Mouse (Mus musculus): ENCODE results near the gene Arhgap44. TPM values are rescaled to one million over a fixed set of nuclear protein-coding genes. Genes with fewer than 3 reads are reported as not detected.
A peak's percentile ranks its signal among the peaks of the same experiment; 100 is the strongest.

Gene Arhgap44
- polyA plus RNA-seq, 1 experiment from 2014 or later: 2.8 TPM

DNA sequence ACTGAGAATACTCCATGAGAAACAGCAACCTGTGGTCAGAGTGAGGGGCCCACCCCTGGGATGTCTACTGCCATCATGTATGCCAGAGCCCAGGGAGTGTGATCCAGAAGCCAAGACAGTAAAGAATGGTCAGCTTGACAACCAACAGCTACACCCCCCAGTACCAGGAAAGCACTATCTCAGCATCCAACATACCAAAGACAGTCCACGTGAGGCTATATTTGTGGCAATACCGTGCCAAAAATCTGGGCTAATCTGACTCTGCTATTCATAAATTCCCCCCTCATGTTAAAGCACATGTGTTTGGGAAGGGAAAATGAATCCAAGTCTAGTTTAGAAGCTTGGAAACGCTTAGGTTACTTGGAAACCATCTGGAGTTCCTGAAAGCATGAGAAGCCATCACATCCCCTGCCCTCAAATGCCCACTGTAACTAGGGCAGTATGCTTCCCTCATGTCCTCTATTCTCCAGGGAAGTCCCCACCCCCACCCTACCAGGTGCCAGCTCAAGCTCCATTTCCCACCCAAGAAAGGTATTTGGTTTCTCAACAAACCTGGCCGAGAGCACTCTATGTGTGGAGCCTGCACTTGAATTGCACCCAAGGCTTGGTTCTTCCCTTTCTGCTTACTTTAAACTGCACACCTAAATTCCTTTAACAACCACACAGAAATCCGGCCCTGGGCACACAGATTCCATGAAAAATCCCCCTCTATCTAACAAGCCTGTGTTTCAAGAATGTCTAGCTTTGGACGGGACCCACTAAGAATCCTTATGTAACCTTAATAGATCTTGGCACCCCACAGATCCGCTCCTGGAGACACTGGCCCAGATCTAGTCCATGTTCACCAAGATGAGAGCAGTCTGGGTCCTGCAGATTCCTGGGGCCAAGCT, 1.5 kb downstream of the Arhgap44 start:
- WGBS: 61% methylated on average over 7 of the region's 7 CpGs
- Histone ChIP-seq H3K27ac (no peak overlapping the region), H3K9me3 (replicated peaks) (no peaks in the 10 kb centered on the region), H3K27me3 (ENCODE audit: low read depth, poor library complexity, severe bottlenecking) (peaks cover 32% of the 10 kb centered on the region), H3K36me3 (no peaks in the 10 kb centered on the region), H3K4me1 (peaks cover 15% of the 10 kb centered on the region), H3K4me3 (peak overlapping the region; percentile 92; the same call in 1 of the 2 replicates)
- DNase-seq (ENCODE audit: low spot score): no peak

DNA sequence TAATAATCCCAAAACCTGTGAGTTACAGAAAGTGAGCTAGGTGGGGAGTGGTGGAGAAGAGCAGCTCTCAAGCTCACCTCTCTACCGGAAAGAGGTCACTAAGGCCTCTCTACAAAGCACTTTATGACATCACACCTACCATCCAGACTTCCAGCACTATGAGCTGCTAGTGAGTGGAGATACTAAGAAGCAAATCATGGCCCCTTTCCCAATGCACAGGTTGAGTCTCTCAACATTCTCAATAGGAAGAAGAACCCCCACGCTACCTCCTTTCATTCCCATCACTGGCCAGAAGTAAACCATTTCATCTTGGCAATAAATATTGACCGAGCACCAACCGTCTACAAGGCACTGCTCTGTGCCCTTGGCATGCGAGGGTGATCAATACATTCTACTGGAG, 3.0 kb downstream of the Arhgap44 start, which contains the start of gene 1700086D15Rik:
Gene 1700086D15Rik (minus strand): TSS at position 101 of the 400 bp plus-strand sequence.
- H3K4me3 ChIP-seq: no peak within 1 kb of the TSS
- H3K27ac ChIP-seq: no peak within 1 kb of the TSS
- no peaks in the 10 kb centered on the region for H3K9me3 ChIP-seq (replicated peaks)
- peaks cover 15% of the 10 kb centered on the region for H3K4me1 ChIP-seq
- H3K27me3 ChIP-seq (ENCODE audit: low read depth, poor library complexity, severe bottlenecking): peaks cover 32% of the 10 kb centered on the region
- 90% methylated on average over 5 of the region's 5 CpGs for WGBS
- H3K36me3 ChIP-seq: no peaks in the 10 kb centered on the region
- DNase-seq (ENCODE audit: low spot score): no peak

DNA sequence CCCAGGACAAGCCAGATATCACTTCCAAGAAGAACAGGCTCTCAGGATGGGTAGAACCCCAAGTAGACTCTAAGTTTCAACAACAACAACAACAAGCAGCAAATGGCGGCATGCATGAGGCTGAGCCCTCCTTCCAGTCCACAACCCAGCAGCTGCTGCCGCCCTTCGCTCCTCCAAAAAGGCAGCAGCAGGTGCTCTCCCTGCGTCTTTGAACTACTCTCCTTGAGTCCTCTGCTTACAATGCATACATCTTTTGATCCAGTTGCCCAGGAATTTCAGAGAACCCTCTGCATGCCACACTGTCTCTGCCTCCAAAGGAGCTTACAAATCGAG, 4.1 kb downstream of the Arhgap44 start:
- no peak for DNase-seq (ENCODE audit: low spot score)
- H3K36me3 ChIP-seq: no peaks in the 10 kb centered on the region
- no peak overlapping the region for H3K4me3 ChIP-seq
- no peak overlapping the region for H3K27ac ChIP-seq
- no peaks in the 10 kb centered on the region for H3K9me3 ChIP-seq (replicated peaks)
- H3K4me1 ChIP-seq: peaks cover 15% of the 10 kb centered on the region
- peaks cover 31% of the 10 kb centered on the region for H3K27me3 ChIP-seq (ENCODE audit: low read depth, poor library complexity, severe bottlenecking)
- WGBS: 94% methylated on average over 5 of the region's 5 CpGs

DNA sequence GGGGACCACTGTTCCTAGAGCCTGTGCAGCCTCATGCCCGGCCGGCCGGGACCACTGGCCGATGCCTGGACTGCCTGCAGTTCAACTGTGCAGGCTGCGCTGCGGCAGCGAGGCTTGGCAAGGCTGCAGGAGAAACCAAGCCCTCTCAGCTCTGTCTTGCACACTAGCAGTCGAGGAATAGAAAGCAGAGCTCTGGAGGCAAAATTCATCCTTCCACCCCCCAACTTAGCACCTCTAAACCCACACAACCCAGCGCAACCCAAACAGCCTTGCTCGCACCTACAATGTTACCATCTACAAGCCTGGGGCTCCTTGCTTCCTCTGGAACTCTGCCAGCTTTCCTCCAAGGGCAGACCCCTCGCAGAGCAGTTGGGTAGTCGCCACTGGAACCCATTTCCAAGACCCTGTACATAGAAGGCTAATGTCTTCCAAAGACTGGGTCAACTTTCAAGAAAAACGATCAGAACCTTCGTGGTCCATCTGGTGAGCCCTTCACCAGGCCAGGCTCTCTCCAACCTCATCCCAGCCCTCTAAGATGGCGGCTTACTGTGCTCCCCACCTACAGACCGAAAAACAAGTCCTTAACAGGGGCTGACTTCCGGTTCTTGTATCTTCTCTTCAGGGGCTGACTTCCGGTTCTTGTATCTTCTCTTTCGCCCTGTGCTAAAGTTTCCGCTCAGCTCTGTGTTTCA, 4.6 kb downstream of the Arhgap44 start:
- Histone ChIP-seq H3K9me3 (replicated peaks) (no peaks in the 10 kb centered on the region), H3K4me3 (no peak overlapping the region), H3K36me3 (no peaks in the 10 kb centered on the region), H3K27ac (no peak overlapping the region), H3K4me1 (peaks cover 15% of the 10 kb centered on the region), H3K27me3 (ENCODE audit: low read depth, poor library complexity, severe bottlenecking) (peaks cover 26% of the 10 kb centered on the region)
- WGBS: 90% methylated on average over 20 of the region's 20 CpGs
- no peak for DNase-seq (ENCODE audit: low spot score)

DNA sequence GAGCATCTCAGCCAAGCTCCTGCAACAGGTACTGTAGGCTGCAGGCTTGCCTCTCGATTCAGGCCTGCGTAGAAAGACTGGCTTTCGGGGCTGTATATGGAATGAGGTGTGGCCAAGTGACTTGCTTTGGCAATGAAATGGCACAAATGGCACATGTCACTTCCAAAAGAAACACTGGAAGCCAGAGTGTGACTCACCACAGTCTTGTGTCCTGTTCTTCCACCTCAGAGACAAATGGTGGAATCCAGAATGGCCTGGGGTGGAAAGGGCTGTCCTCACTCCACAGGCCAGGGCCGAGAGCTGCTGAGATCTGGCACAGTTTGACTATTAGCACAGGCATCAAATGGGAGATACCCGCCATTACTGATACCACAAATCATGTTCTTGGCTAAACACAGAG, 9.8 kb downstream of the Arhgap44 start:
- Histone ChIP-seq H3K27ac (no peak overlapping the region), H3K4me1 (0 out of 2 replicates have a peak, but pooled peaks cover 4% of the 10 kb centered on the region), H3K36me3 (no peaks in the 10 kb centered on the region), H3K9me3 (replicated peaks) (no peaks in the 10 kb centered on the region), H3K27me3 (ENCODE audit: low read depth, poor library complexity, severe bottlenecking) (no peaks in the 10 kb centered on the region), H3K4me3 (no peak overlapping the region)
- no peak for DNase-seq (ENCODE audit: low spot score)
- WGBS: 77% methylated on average over 5 of the region's 5 CpGs

DNA sequence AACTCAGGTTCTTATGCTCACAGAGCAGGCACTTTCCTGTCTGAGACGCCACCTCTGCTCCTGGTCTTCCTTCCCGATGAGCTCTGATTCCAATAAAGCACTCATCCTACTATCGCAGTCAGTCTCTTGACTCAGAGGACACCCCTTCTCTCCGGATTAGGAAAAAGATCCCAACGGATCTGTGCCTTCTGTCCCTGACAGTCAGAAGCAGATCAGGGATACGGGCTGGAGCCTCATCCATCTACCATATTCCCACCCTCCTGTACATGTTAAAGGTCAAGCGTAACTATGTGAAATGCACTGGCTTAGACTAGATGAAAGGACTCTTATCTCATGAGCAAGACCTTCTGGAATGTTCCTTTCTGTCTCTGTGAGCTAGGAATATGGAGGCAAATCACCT, 14.3 kb downstream of the Arhgap44 start:
- DNase-seq (ENCODE audit: low spot score): no peak
- Histone ChIP-seq H3K4me3 (no peak overlapping the region), H3K27me3 (ENCODE audit: low read depth, poor library complexity, severe bottlenecking) (no peaks in the 10 kb centered on the region), H3K36me3 (no peaks in the 10 kb centered on the region), H3K4me1 (no peaks in the 10 kb centered on the region), H3K27ac (no peak overlapping the region), H3K9me3 (replicated peaks) (no peaks in the 10 kb centered on the region)
- WGBS: 87% methylated on average over 7 of the region's 7 CpGs

DNA sequence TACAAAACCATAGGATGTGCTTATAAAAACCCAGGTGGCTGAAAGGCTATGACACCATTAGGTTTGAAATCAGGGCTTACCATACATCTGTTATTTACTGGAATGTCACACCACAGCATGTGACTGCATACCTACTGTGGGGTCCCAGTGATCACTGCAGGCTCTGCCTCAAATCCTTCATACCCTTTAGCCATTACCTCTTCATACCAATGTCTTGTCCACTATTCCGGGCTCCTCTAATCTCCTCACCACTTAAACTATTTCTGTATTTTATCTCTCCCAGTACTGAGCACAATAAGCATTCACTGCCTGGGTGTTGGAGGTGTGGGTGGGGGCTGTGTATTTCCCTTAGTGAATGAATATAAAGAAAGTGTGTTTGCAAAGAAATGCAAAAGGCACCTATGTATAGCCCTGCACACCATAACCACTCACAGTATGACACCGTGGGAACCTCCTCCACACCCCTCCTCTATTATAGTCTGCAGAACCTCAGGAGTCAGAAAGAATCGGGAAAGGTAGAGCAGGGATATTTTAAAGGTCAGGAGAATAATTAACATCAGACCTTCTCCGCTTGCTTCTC, 19.8 kb downstream of the Arhgap44 start:
- Histone ChIP-seq H3K4me1 (no peaks in the 10 kb centered on the region), H3K9me3 (replicated peaks) (no peaks in the 10 kb centered on the region), H3K36me3 (no peaks in the 10 kb centered on the region), H3K27me3 (ENCODE audit: low read depth, poor library complexity, severe bottlenecking) (no peaks in the 10 kb centered on the region), H3K27ac (no peak overlapping the region), H3K4me3 (no peak overlapping the region)
- no peak for DNase-seq (ENCODE audit: low spot score)
- 78% methylated on average over 4 of the region's 4 CpGs for WGBS

DNA sequence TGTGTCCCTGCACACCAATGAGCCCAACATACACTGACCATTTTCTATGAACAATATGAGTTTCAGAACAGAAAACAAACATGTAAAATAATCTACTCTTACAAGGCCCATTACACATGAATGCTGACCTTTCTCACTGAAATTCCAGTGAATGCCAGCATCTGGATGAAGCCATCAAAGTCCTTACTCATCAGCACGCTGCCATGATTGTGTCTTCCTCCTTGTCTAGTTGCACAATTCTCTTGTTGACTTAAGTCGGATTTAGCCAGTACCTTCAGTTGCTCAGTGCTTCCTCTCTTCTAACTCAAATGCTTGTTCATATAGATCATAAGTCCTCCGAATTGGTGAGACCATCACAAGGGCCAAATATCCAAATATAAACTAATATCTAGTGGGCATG, 23.7 kb downstream of the Arhgap44 start:
- Histone ChIP-seq H3K9me3 (replicated peaks) (no peaks in the 10 kb centered on the region), H3K27me3 (ENCODE audit: low read depth, poor library complexity, severe bottlenecking) (no peaks in the 10 kb centered on the region), H3K4me3 (no peak overlapping the region), H3K27ac (no peak overlapping the region), H3K36me3 (no peaks in the 10 kb centered on the region), H3K4me1 (no peaks in the 10 kb centered on the region)
- WGBS: 90% methylated on average over 3 of the region's 3 CpGs
- no peak for DNase-seq (ENCODE audit: low spot score)

DNA sequence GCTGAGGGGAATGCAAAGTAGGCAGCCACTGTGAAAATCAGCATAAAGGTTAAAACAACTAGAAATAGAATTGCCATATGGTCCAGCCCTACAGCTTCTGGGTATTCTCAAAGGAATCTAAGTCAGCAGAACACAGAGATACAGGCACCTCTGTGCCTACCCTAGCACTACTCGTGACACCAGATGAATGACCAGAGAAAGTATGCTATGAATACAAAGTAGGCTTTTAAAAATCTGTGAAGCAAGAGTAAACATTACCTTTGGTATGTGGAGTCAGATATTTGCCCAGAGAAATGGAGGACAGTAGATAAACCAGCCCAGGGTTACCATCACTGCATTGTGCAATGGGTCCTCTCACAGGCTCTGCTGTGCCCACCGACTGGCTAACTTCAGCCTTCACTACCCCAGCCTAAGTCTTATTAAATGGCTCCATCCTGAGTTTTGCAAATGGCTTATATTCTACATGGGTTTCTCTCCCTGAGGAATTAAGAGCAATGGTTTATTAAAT, 25.6 kb downstream of the Arhgap44 start:
- Histone ChIP-seq H3K9me3 (replicated peaks) (no peaks in the 10 kb centered on the region), H3K36me3 (no peaks in the 10 kb centered on the region), H3K4me1 (no peaks in the 10 kb centered on the region), H3K27me3 (ENCODE audit: low read depth, poor library complexity, severe bottlenecking) (no peaks in the 10 kb centered on the region), H3K4me3 (no peak overlapping the region), H3K27ac (no peak overlapping the region)
- WGBS: 93% methylated on average over 2 of the region's 2 CpGs
- DNase-seq (ENCODE audit: low spot score): no peak

DNA sequence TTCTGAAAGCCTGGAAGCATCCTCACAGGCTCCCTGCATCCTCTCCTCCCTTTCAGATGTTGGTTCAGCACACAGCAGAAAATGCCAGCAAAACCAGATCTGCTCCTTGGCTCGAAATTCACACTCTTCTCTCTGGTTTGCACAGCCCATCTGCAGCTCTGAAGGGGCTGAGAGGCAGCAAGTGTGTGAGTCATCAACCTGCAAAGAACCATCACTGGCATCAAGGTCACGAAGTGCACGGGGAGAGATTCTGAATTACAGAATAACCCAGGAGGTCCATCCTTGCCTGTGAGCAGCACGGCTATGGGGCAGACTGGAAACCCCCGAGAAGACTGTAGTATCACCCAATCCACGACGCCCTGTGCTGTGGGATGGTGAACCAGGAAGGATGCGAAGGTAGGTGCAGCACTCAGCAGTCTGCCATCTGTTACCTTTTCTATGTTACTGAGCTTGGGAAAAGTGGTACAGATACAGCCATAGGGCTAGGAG, 27.5 kb downstream of the Arhgap44 start:
- Histone ChIP-seq H3K4me1 (no peaks in the 10 kb centered on the region), H3K9me3 (replicated peaks) (no peaks in the 10 kb centered on the region), H3K27me3 (ENCODE audit: low read depth, poor library complexity, severe bottlenecking) (no peaks in the 10 kb centered on the region), H3K4me3 (no peak overlapping the region), H3K27ac (no peak overlapping the region), H3K36me3 (no peaks in the 10 kb centered on the region)
- WGBS: 88% methylated on average over 8 of the region's 8 CpGs
- no peak for DNase-seq (ENCODE audit: low spot score)

DNA sequence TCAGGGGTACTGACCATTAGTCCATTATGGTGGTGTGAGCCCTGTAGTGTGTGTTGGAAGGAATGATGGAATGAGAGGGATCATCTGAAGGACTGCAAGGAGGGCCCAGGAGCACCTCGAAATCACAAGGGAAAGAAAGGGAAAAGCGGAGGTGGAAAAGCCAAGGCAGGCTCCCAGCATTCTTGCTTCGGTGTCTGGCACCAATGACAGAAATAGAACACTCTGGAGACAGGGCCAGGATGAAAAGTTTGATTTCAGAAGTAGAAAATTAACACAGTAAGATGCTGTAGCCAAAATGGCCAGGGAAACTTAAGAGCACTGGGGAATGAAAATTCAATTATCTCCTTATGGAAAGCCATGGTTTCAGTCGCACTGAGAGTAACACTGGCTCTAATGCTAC, 29.1 kb downstream of the Arhgap44 start:
- H3K27me3 ChIP-seq (ENCODE audit: low read depth, poor library complexity, severe bottlenecking): no peaks in the 10 kb centered on the region
- no peaks in the 10 kb centered on the region for H3K4me1 ChIP-seq
- no peaks in the 10 kb centered on the region for H3K36me3 ChIP-seq
- 92% methylated on average over 4 of the region's 4 CpGs for WGBS
- H3K4me3 ChIP-seq: no peak overlapping the region
- DNase-seq (ENCODE audit: low spot score): no peak
- H3K9me3 ChIP-seq (replicated peaks): no peaks in the 10 kb centered on the region
- H3K27ac ChIP-seq: no peak overlapping the region

DNA sequence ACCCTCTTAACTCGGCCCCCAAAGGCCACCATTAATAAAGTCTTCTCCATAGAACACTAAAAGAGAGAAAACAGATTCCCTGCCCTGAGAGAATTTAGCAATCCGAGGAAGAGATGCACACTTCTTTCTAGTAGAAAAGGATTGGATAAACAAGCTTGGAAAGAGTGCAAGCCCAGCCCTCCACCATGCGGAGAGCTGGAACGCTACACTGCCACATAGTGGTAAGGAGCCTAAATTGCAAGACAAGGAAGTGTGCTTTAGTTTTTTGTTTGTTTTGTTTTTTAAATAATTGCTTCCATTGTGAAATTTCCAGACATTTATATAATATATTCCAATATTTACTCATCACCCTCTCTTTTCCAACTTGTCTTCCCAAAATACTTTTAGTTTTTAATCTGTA, 33.7 kb downstream of the Arhgap44 start:
- no peak for DNase-seq (ENCODE audit: low spot score)
- Histone ChIP-seq H3K27ac (no peak overlapping the region), H3K4me1 (peaks cover 10% of the 10 kb centered on the region), H3K27me3 (ENCODE audit: low read depth, poor library complexity, severe bottlenecking) (no peaks in the 10 kb centered on the region), H3K36me3 (no peaks in the 10 kb centered on the region), H3K9me3 (replicated peaks) (no peaks in the 10 kb centered on the region), H3K4me3 (no peak overlapping the region)
- 84% methylated on average over 4 of the region's 4 CpGs for WGBS

DNA sequence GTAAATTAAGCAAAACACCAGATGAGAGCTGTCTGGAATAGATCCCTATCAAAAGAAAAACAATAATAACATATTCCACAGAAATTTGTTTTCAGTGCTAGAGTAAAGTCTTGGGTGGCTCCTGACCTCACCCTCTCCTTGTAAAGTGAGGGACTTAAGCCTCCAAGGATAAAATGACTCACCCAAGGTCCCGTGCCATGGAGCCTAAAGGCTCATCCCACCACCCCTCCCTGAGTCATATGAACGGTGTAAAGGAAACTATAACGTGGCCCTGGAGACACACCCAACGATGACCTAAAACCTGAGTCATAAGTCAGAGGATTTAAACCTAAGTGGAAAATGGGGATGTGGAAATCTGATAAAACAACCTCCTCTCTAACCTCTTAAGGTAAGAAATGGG, 34.1 kb downstream of the Arhgap44 start:
- no peaks in the 10 kb centered on the region for H3K9me3 ChIP-seq (replicated peaks)
- H3K27ac ChIP-seq: no peak overlapping the region
- peaks cover 10% of the 10 kb centered on the region for H3K4me1 ChIP-seq
- no peak for DNase-seq (ENCODE audit: low spot score)
- H3K36me3 ChIP-seq: no peaks in the 10 kb centered on the region
- WGBS: 90% methylated on average over 4 of the region's 4 CpGs
- H3K27me3 ChIP-seq (ENCODE audit: low read depth, poor library complexity, severe bottlenecking): no peaks in the 10 kb centered on the region
- H3K4me3 ChIP-seq: no peak overlapping the region

All from limb, embryonic 10.5 days (tissue).